Mouse (Mus musculus) Muller cell, postnatal 12 days (primary cell): Measurements from ENCODE around the gene Glrx3.
"Not testable (repeated sequence)": the region's sequence is repeated elsewhere in the genome, so short reads cannot be mapped to it uniquely, and the experiment has no call there.

Experiments used
- DNase-seq: peaks from one replicate; pipeline ENCODE4 v3.0.0-alpha.2; 2015; ENCODE audit errors: inconsistent ontology term

Gene Glrx3

DNA sequence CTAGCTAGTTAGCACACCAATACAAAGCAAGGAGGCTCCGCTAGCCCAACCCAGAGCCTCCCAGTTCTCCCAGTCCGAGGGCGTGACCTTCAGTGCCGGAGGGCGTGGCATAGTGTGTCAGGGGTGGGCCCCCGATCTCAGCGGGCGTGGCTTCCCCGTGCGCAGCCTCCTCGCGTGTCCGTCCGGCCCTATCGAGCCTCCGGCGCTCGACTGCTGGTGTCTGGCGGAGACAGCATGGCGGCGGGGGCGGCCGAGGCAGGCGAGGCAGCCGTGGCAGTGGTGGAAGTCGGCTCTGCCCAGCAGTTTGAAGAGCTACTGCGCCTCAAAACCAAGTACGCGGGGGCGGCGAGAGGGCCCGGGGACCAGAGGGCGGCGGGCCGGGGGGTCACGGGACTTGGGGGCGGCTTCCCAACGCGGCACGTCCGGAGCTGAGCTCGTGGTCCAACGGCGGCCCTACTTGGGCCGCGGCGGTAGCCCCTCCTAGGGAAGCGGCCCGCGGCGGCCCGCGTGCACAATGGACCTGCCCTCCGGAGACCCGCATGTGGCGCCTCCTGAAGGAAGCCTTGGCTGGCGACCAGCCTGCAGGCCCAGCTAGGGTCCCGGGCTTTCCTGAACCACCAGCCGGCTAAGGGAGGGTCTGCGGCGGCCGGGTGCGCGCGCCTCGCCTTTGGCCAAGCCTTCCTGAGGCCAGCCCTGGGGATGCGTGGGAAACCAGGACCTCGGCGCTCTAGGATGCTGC, at the start of gene Glrx3:
Glrx3 (plus strand) TSS at position 175 of the 739 bp plus-strand sequence.
- DNase-seq = peak; percentile 97

- no peak for DNase-seq
These were observed 49.6 kb upstream of the Glrx3 start for GRCm38 (mm10) chr7:137387863-137388262.

DNA sequence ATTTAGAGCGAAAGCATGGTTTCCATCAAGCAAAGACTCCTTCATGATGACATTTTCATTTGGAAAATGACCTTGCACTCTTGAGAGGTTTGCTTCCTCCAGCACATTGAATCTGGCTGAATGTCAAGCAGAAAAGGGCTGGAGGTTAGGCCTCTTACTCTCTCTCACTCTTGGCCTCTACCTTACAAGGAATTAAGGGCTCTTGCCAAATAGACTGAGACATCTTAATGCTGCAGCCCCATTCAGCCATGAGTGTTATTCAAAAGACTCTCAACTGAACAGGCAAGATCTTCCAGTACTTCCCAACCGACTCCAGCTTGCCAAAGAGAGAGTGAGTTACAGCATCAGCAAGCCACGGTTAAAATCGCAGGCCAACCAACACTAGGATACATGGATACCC, 42.0 kb upstream of the Glrx3 start:
- no peak for DNase-seq

DNA sequence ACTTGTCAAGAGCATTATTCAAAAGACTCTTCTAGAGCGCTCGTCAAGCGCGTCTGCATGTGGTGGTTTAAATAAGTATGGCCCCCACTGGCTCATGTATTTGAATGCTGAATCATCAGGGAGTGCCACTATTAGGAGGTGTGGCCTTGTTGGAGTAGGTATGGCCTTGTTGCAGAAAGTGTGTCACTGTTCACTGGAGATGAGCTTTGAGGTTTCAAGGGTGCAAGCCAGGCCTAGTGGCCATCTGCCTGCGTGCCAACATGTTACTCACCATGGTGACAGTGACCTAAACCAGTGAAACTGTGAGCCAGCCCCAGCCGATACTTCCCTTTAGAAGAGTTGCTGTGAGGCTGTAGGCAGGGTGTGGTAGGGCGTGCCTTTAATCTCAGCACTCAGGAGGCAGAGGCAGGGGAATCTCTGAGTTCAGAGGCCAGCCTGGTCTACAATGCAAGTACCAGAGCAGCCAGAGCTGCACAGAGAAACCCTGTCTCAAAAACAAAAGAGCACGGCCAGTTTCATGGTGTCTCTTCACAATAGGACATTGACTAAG, 40.0 kb upstream of the Glrx3 start:
- DNase-seq = peak; percentile 2

GRCm38 (mm10) chr7:137398973-137399372, 38.4 kb upstream of the Glrx3 start:
- DNase-seq = no peak

- DNase-seq = no peak
These were observed 33.3 kb upstream of the Glrx3 start for GRCm38 (mm10) chr7:137404146-137404545.

GRCm38 (mm10) chr7:137407428-137408058, 29.9 kb upstream of the Glrx3 start:
- no peak for DNase-seq

GRCm38 (mm10) chr7:137410337-137411197, 26.8 kb upstream of the Glrx3 start, which contains the start of gene 9430038I01Rik:
Gene 9430038I01Rik, minus strand, starts transcription at chr7:137410762.
- DNase-seq = peak; percentile 99

DNA sequence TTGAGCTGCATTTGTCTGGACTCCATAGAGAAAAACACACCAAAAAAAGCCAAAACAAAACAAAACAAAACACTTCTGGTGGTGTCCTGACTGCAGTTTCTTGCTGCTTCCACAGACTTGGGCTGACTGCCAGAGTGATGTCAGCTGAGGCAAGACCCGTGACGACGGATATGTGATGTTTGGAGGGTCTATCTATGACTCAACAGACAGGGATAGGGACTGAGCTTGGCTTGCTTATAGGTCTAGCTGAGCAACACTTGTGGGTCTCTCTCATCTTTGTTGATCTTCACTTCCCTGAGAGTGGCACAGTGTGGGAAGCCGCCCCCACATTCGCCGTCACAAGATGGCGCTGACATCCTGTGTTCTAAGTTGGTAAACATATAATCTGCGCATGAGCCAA, 22.7 kb upstream of the Glrx3 start:
- no peak for DNase-seq

GRCm38 (mm10) chr7:137420550-137420949, 16.9 kb upstream of the Glrx3 start:
- DNase-seq = no peak

DNA sequence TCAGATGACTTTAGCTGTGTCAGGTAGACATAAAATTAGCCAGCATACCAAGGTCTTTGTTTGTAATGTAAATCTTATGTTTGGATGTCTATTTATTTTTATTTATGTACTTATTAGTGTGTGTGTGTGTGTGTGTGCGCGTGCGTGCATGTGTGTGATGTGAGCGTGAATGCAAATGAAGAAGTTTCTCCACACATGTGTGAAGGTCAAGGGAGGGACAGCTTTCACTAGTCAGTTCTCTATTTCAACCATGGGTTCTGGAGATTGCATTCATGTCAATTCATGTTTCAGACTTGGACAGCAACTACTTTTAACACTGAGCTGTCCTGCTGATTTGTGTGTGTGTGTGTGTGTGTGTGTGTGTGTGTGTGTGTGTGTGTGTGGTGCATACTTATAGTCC, 16.2 kb upstream of the Glrx3 start:
- DNase-seq = no peak

DNA sequence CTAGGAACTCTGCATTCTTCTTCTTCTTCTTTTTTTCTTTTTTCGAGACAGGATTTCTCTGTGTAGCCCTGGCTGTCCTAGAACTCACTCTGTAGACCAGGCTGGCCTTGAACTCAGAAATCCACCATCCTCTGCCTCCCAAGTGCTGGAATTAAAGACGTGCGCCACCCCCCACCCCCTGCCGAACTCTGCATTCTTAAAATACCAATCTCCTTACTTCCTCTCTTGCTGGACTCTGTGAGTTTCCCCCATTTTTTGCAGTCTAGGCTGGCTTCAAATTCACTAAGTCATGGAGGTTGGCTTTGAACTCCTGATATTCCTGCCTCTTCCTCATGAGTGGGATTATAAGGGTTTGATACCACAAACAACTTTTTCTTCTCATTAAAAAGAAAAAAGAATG, 10.7 kb upstream of the Glrx3 start:
- DNase-seq = peak; percentile 6

DNA sequence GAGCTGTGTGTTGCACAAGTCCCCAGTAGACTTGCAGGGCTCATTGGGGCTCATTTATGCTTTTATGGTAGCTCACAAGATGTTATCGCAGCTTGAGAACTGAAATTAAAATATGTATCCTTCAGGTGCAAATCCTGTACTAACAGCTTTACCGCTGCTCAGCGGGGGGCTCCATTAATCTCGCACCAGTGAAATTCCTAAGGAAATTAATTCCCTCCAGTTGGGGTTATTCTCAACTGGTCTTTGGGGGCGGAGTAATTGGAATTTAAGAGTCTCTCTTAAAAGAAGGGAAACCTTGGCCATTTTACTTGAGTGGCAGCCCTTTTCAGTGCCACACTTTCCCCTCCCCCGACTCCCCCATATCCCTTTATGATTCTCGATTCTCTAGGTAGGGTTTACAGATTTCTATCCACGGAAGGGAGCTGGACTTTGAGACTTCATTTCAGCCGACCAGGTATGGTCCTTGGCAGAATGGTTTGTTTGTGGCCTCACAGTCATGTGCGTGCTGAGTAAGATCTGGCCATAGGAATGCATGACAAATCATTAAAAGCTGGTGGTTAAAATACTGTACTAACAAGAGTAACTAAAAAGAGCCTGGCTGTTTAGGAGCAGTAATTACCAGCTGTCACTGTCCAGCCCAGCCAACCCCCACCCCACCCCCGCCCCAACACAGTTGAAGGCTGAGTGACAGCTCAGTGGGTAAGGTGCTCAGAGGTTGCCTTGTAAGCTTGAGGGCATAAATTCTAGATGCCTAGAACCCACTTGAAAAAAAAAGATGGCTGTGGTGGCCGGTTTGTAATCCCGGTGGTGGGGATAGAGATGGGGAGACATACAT, 5.4 kb upstream of the Glrx3 start:
- DNase-seq = peak; percentile 3

GRCm38 (mm10) chr7:137436901-137437300, 513 bp upstream of the Glrx3 start:
- DNase-seq = no peak

DNA sequence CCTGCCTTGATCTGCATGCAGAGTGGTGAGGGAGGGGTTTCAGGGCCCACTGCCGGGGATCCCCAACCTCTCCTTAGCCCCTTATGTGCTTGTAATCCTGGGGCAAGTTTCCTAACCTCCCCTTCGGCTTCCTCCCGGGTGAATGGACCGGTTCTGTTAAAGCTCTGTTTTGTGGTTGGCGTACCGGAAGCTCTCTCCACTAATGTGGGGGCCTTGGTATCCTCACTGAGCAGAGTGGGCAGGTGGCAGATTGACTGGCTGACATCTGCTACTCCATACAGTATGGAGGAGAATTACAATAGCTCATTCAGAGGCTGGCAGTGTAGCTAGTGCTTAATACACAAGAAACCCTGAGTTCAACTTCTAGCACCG, 751 bp downstream of the Glrx3 start:
- DNase-seq = no peak

DNA sequence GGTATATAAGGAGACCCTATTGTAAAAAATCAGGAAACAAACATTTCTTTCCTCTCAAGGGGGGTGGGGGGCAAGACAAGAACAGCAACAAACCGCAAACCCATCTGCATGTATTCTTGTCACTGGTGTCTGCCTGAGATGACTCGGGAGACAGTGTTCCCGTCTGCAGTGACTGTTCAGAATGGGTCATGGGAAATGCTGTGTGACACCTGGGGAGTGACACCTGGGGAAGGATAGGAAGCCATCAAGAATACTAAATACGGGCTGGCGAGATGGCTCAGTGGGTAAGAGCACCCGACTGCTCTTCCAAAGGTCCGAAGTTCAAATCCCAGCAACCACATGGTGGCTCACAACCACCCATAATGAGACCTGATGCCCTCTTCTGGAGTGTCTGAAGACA, 1.5 kb downstream of the Glrx3 start:
- not testable (repeated sequence) for DNase-seq

DNA sequence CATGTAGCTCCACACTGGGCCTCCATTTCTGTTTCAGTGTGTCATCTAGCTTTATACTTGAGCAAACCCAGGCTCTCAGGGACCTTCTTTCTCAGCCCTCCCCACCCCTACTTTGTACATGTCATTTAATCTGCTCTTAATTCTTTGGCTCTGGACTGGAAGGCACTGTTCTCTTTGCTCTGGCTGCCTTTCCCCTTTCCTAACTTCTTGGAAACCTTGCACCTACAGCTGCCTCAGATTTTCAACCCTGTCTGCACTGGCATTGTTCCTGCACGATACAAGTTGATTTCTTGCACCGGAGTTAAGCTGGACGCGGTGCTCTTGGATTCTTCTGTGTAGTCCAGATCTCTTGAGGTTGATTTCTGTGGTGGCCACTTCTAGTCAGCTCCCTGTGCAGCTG, 5.5 kb downstream of the Glrx3 start:
- DNase-seq = no peak

GRCm38 (mm10) chr7:137445321-137445720, 7.9 kb downstream of the Glrx3 start:
- no peak for DNase-seq

- DNase-seq = no peak
These were observed 24.0 kb downstream of the Glrx3 start for GRCm38 (mm10) chr7:137461396-137461795.

DNA sequence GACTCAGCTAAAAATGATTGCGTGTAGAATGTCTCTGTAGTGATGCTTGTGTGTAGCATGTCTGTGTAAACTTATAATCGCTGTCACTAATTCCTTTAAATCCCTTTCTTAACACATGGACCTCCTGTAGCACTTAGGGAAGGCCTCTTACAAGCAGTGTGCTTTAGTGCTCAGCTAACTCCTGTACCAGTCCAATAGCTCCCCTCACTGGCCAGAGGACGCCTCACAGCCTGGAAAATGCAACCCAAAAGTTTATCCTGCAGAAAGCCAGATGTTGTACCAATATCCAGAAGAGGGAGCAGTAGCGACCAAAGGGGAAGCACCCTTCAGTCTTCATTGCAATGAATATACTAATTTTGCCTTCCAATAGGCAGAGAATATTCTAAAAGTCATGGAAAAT, 30.8 kb downstream of the Glrx3 start:
- DNase-seq = no peak

DNA sequence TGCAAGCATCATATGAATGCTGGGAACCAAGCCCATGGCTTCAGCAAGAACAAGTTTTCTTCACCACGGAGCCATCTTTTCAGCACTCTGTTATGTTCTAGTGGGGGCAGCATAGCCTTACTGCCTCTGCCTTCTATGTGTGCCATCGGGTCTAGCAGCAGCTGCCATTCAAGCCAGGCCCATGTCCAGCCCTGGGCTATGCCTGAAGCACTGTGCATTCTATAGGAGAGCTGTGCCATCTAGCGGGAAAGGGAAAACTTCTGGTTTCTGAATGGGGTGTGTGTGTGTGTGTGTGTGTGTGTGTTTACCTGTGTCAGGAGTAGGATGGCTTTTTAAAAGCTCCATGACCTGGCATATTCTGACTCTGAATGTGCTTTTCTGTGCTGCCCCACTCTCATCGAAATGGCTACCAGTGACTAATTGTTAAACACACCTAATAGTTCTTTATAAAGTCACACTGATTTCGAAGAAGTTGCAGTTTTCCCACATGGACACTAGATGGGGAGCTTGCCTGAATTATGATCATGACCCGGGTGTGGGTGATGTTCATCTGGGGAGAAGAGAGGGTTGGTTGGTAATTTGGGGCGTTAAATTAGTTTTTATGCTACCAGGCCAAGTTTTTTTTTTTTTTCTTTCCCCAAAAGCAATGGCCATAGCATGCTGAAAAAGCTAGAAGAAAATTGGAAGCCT, 34.2 kb downstream of the Glrx3 start:
- no peak for DNase-seq
